8 mouse cellular contexts compared by ENCODE assay signal in genomic region chr7:96971027-96971996, GRCm38 (mm10). TPM values are rescaled to one million over a fixed set of nuclear protein-coding genes. Genes with fewer than 3 reads are reported as not detected.
A peak's percentile ranks its signal among the peaks of the same experiment; 100 is the strongest.
DNase-seq lines count a peak whose midpoint lies in the region; ATAC-seq and TF ChIP-seq lines count a peak whose summit lies in the region.

No protein-coding gene starts in this region.

- no peaks in the 10 kb centered on the region for H3K4me1 ChIP-seq in lung, adult 2 months (ENCODE audit: control insufficient read depth, insufficient read depth, low read length)
- H3K4me1 ChIP-seq in liver, embryonic 14.5 days (replicated peaks; ENCODE audit: control insufficient read depth in 2 of 2, insufficient read depth in 2 of 2, low read length in 1 of 2): peaks cover 18 to 20% of the 10 kb centered on the region in 2 experiments

- 40% methylated on average over 21 of the region's 21 CpGs for WGBS in lung, adult 2 months
- 42% methylated on average over 21 of the region's 21 CpGs for WGBS in liver, embryonic 14.5 days (ENCODE audit: insufficient replicate concordance)

- no peaks in the 10 kb centered on the region for H3K9me3 ChIP-seq in liver, embryonic 14.5 days (ENCODE audit: control insufficient read depth, low read length)

- no peak for TF ChIP-seq CTCF in lung, adult 2 months (IDR thresholded peaks at IDR 0.05; ENCODE audit: insufficient read depth, low read length)
- TF ChIP-seq CTCF in liver, embryonic 14.5 days (IDR thresholded peaks at IDR 0.05; ENCODE audit: low read depth): no peak

- peak overlapping the region; percentile 47 for H3K4me2 ChIP-seq in liver, embryonic 14.5 days (ENCODE audit: low read depth)

- no peaks in the 10 kb centered on the region for H3K36me3 ChIP-seq in liver, embryonic 14.5 days (replicated peaks; ENCODE audit: control insufficient read depth, insufficient read depth, low read depth)

- no peak for DNase-seq in lung, adult 2 months
- no peak for DNase-seq in lung, postnatal 25 days (ENCODE audit: low spot score)
- DNase-seq in heart, postnatal 10 days: peak; percentile 17 to 20
- no peak for DNase-seq in liver, embryonic 14.5 days (ENCODE audit: low read depth in 3 of 3, low spot score in 3 of 3)
- no peak for DNase-seq in ovary, postnatal 10 days (ENCODE audit: low spot score)
- DNase-seq in adrenal gland, adult 18-20 months (ENCODE audit: low spot score in 2 of 2): no peak
- DNase-seq in layer of hippocampus, adult 9-10 months (ENCODE audit: low spot score): no peak

- H3K9ac ChIP-seq in liver, embryonic 14.5 days (replicated peaks): 0 out of 2 replicates have a peak overlapping the region, but pooled peaks have one; percentile 9

- H3K27ac ChIP-seq in liver, embryonic 14.5 days: no peak overlapping the region

- peak overlapping the region; percentile 25 for H3K4me3 ChIP-seq in lung, adult 2 months (replicated peaks; ENCODE audit: extremely low read depth, low read depth, low read length)
- no peak overlapping the region for H3K4me3 ChIP-seq in liver, embryonic 14.5 days (ENCODE audit: insufficient read depth in 1 of 2, low read depth in 2 of 2, low read length in 2 of 2)

- H3K27me3 ChIP-seq in liver, embryonic 14.5 days (ENCODE audit: control insufficient read depth, insufficient read depth, low read length): no peaks in the 10 kb centered on the region

- TF ChIP-seq EP300 in liver, embryonic 14.5 days (IDR thresholded peaks at IDR 0.05; ENCODE audit: low read depth): peak; percentile 56

- TF ChIP-seq POLR2A in lung, adult 2 months (IDR thresholded peaks at IDR 0.05; ENCODE audit: borderline replicate concordance, extremely low read depth, low read depth, low read length): peak; percentile 44; the same call in 1 of the 2 replicates

- intact Hi-C loops in heart, postnatal 10 days (cut with DNase I): loop anchor here (2.0 kb wide), 1 partner anchor 111 kb away; no protein-coding TSS in a partner anchor

- ATAC-seq in liver, embryonic 14.5 days (ENCODE audit: insufficient read depth): peak; percentile 42; the same call in 1 of the 2 replicates
- ATAC-seq in monocyte, adult 5-6 weeks (replicated peaks; ENCODE audit: insufficient number of reproducible peaks, low FRiP score, low TSS enrichment, poor library complexity, severe bottlenecking): 0 out of 2 replicates have a peak, but pooled peaks have one; percentile 28

RNA-seq across cellular contexts. Expression of gene Nars2, which starts 20.0 kb away (rescaled TPM):
- polyA plus RNA-seq in lung, adult 2 months (2012; rRNA removed): 1.5 and 2.2 TPM in 2 replicates
- total RNA-seq in heart, postnatal 10 days (2021): 10 to 100 TPM; 17.5 to 20.5 TPM
- polyA plus RNA-seq in liver, embryonic 14.5 days (2012; rRNA removed): 2.7 and 4.9 TPM in 2 replicates
- 16.1 and 16.9 TPM in 2 replicates for polyA plus RNA-seq in liver, embryonic 14.5 days (2014; fragmentation: Nextera tagmentation; extraction: Ambion mirVana)
- 2.1 to 8.2 TPM (median 2.6 TPM) in 3 replicates for total RNA-seq in monocyte, adult 5-6 weeks (2017)
- total RNA-seq in adrenal gland, adult 18-20 months (2021): 10 to 100 TPM; 14.8 to 21.0 TPM

Comparison
In these comparisons a context has a peak if more than half of its experiments do, and no peak if none do; other contexts are left out.
1. DNase-seq: peak in heart, postnatal 10 days (2 of 2); none in lung, adult 2 months (single experiment), lung, postnatal 25 days (single experiment), liver, embryonic 14.5 days (0 of 3), ovary, postnatal 10 days (single experiment), adrenal gland, adult 18-20 months (0 of 2) and layer of hippocampus, adult 9-10 months (single experiment).